Mouse (Mus musculus): ENCODE measurements around the gene Lrrc34. TPM values are rescaled to one million over a fixed set of nuclear protein-coding genes. Genes with fewer than 3 reads are reported as not detected.
A peak's percentile ranks its signal among the peaks of the same experiment; 100 is the strongest.

Lrrc34 gene
- polyA plus RNA-seq (2015; fragmentation: Nextera tagmentation; extraction: Ambion mirVana): 0.45 and 0.74 TPM in 2 replicates

GRCm38 (mm10) chr3:30647440-30648090 is at the start of gene Lrrc34:
Lrrc34 (minus strand) TSS chr3:30647869.
- DNase-seq (ENCODE audit: low spot score): no peak

DNA sequence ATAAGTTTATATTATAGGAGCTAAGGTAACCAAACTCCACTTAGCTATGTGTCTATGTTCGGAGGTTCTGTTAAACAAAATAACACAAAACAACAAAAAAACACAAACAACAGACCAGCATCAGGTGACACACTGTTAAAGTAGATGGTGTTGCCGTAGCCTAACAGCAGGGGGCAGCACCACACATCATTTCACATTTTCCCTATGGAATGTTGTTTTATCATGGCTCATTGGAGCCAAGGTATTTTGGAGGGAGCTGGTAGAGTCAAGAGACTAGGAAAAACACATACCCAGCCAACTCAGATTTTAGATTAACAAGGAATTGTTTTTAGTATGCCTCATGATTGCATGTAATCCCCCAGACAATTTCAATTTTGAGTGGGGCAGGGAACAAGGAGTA is 48.7 kb upstream of the Lrrc34 start:
- no peak for DNase-seq (ENCODE audit: low spot score)

DNA sequence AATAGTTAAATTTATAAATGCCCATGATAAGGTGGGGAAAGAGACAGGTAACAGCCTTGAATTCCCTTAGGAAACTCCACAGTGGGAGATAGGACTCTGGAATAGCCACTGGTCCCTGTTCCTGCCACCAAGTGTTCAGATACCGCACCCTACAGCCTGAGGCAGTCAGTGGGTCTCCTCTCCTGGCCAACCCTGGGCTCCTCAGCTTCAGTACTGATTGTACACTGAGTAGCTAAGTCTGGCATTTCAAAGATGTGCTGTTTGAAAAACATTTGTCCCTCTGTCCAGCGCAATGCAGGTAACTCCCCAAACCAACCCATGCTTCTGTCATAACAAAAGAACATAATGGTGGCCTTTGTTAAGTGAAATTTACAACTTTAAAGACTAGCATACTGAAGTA is 48.0 kb upstream of the Lrrc34 start:
- DNase-seq (ENCODE audit: low spot score): no peak

DNA sequence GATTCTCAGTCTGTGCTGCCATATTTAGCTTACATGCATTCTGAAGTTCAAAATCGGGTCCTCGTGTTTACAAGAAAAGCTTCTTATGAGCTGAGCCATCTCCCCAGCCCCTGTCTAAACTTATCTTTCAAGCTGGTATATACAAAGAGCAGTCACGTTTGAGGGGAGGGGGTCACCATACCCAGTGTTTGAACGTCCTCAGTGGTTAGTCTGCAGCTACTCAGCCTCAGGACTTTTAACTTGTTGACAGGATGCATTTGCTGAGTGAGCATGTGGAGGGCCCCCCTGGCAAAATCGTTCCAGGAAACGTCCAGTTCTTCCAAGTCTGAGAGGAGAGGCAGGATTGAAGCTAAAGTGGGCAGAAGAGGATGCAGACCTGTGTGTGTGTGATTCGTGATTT is 43.3 kb upstream of the Lrrc34 start:
- no peak for DNase-seq (ENCODE audit: low spot score)

- DNase-seq (ENCODE audit: low spot score): no peak
These were observed 39.5 kb upstream of the Lrrc34 start for GRCm38 (mm10) chr3:30687216-30687615.

GRCm38 (mm10) chr3:30683190-30683589 is 35.5 kb upstream of the Lrrc34 start:
- no peak for DNase-seq (ENCODE audit: low spot score)

DNA sequence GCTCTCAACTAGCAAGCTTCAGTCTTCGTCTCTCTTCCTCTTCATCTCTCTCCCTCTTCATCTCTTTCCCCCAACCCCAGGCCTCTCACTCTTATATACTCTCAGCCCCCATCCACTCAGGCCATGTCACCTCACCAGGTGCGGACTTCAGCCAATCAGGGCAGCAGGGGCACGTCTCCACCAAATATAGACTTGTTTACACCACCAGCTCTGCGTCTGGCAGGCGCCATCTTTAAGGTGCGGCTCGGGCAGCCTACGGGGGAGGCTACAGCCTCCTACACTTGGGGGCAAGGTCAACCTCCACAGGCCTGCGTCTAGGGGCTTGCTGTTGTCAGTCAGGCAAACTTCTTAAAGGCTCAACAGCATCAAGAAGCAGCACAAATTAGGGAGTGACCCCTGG is 10.8 kb upstream of the Lrrc34 start:
- no peak for DNase-seq (ENCODE audit: low spot score)

GRCm38 (mm10) chr3:30655937-30656336 is 8.3 kb upstream of the Lrrc34 start:
- DNase-seq (ENCODE audit: low spot score): no peak

DNA sequence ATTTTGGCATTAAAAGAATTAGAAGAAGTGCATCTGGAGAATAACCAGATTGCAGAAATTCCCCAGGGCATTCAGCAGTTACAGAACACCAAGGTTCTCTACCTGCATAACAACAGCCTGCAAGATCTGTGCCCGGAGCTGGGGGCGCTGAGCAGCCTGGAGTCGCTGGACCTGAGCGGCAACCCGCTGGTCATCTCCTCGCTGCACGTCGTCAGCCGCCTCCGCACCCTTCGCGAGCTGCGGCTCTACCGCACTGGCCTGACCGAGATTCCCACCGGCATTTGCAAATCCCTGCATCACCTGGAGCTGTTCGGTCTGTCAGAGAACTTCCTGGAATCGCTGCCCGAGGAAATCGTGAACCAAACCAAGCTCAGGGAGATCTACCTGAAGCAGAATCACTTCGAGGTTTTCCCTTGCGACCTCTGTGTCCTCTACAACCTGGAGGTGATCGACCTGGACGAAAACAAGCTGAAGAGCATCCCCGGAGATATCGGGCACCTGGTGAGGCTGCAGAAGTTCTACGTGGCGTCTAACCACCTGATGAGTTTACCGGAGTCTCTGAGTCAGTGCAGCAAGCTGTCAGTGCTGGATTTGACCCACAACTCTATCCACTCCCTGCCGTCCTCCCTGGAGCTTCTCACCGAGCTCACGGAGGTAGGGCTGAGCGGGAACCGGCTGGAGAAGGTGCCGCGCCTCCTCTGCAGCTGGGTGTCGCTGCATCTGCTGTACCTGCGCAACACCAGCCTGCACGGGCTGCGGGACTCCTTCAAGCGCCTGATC is 2.6 kb upstream of the Lrrc34 start:
- peak; percentile 3 for DNase-seq (ENCODE audit: low spot score)

- DNase-seq (ENCODE audit: low spot score): no peak
These were observed 797 bp upstream of the Lrrc34 start for GRCm38 (mm10) chr3:30648466-30648865.

DNA sequence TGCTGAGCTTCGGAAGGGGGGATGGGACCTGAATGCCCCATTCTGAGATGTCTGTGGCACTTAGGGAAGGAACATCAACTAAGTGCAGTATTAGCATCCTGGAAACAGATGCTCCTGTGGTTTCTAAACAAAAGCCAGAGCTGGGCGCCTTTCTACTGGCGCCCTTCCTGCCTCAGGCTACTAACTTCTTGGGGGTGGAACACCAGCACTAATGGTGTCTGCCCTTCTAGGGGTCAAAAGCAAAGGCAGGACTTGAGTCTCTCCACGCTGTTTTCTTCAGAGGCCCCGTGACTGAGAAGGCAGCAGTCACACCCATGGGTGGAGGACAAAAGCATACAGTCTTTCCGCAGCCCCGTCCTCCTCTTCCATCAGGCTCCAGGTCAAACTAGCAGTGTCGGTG is 908 bp downstream of the Lrrc34 start:
- DNase-seq (ENCODE audit: low spot score): no peak

DNA sequence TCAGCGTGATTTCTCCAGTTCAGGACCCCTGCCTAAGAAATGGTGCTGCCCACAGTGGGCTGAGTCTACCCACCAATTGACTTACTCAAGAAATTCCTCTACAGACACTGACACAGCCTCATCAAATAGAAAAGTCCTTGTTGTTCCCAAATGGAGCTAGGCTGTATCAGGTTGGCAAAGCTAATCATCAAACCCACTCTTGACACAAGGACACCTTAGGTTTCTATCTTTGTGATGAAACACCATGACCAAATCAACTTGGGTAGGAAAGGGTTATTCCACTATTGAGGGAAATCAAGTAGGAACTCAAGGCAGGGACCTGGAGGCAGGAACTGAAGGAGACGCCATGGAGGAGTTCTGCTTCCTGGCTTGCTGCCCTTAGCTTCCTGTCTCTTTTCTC is 3.5 kb downstream of the Lrrc34 start, which contains the start of gene Lrriq4:
TSS of gene Lrriq4 (plus strand) at position 301 of the 400 bp plus-strand sequence.
- no peak for DNase-seq (ENCODE audit: low spot score)

GRCm38 (mm10) chr3:30635629-30636028 is 12.0 kb downstream of the Lrrc34 start:
- DNase-seq (ENCODE audit: low spot score): no peak

GRCm38 (mm10) chr3:30633681-30634080 is 14.0 kb downstream of the Lrrc34 start:
- DNase-seq (ENCODE audit: low spot score): no peak

DNA sequence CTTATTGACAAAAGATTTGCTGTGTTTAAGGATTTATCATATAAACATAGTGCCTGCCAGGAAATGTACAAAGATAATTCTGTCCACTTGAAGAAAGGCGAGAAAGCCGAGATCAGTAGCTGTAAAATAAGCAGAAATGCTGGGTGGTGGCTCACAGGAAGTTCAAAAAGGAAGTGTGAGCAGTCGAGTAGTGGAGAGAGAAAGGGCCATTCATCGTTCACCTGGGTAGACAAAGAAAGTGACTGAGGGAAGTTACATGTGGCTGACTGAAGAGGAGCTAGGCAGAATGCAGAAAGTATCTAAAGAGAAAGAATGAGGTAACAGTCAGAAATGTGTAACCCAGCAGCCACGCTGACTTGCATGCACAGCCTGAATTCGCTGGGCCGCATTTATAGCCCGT is 27.5 kb downstream of the Lrrc34 start:
- no peak for DNase-seq (ENCODE audit: low spot score)

GRCm38 (mm10) chr3:30610930-30611329 is 36.7 kb downstream of the Lrrc34 start:
- peak; percentile 74 for DNase-seq (ENCODE audit: low spot score)

DNA sequence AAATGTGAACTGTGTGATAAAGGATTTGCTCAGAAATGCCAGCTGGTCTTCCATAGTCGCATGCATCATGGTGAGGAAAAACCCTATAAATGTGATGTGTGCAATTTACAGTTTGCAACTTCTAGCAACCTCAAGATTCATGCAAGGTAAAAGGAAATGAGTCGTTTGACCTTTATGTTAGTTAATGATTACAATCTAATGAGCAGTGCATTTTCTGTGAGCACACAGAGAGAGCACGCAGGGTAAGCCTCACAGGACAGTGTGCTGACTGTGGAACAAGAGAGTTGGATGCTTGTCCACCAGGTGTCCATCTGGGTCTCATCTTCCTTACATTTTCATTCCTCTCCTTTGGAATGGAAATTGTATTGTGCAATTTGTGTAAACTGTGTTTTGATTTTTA is 38.7 kb downstream of the Lrrc34 start:
- no peak for DNase-seq (ENCODE audit: low spot score)

DNA sequence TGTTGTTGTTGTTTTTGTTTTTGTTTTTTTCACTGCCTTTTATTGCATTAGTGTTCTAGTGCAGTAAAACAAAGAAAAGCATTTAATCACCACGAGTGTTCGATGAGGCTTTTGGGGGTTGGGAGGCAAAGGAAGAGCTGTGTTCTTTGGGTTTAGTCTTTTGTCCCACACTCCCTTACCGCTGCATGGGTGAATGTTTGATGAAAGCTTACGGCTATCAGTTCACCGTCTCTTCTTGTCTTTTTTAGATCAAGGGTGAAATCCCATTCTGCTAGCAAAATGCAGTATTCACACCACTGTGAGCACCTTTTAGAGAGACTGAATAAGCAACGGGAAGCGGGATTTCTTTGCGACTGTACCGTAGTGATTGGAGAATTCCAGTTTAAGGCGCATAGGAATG is 44.4 kb downstream of the Lrrc34 start:
- DNase-seq (ENCODE audit: low spot score): no peak

DNA sequence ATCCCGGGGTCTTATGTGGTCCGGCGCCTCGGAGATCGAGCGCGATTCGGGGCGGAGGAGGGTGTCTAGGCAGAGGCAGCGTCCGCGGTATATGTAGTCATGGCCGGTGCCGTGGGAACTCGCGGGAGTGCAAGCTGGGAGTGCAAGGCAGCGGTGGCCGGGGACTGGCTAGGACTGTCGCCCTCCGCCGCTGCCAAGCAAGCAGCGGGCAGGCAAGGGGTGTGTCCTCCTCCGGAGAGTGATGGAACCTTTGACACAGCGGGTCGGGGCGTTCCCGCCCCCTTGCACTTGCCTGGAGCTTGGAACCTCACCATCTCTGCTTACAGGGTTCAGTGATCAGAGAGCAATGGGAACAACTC is 45.0 kb downstream of the Lrrc34 start:
- no peak for DNase-seq (ENCODE audit: low spot score)

DNA sequence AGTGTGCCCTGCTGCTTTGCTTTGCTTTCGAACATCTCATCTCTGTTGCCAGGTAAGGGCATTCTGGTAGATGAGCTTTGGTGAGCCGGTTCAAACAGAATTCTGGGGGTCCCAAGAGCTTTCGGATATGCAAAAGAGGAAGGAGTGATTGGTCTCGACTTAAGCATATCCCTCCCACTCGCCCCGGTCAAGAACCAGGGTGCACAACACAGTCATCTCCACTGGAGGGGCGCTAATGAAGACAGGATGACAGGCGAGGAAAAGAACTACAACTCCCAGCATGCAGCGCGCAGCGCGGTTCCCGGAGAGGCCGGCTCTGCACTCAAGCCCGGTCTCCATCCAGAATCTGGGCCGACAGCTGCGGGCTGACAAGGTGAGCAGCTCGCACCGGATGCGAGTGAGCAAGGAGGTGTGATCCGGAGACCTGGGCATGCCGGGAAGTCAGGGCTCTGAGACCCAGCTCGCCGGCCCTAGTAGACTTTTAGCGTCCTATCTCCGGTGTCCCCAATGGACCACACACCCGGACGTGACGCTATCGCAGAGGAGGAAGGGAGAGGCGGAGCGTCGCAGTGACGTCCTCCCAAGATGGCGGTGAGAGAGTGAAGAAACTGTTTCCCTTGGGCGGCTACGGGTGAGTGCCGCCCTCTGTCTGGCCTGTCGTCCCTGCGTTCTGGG is 45.5 kb downstream of the Lrrc34 start, which contains the start of gene Mynn:
TSS of gene Mynn (plus strand) at position 1 of the 675 bp plus-strand sequence.
- DNase-seq (ENCODE audit: low spot score): peak; percentile 97

DNA sequence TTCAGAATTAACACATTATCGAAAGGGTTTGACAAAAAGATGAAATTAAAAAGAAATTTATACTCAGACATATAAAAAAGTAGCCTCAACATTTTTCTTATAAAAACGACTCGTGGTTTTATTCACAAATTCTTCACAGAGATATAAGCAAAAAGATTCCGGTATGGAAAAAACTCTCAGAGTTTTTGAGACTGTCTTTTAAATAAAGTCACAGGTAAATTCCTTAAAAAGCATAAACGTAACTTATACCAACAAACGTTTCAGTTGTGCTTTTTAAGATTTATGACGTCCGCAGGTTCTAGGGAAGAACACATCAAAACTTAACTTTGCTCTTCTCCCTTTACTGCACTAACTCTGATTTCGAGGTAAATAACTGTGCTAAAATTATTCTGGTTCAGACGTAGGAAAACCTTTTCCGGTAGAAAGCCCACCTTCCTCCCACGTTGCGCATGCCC is 46.0 kb downstream of the Lrrc34 start:
- no peak for DNase-seq (ENCODE audit: low spot score)

GRCm38 (mm10) chr3:30601175-30601574 is 46.5 kb downstream of the Lrrc34 start:
- peak; percentile 93 for DNase-seq (ENCODE audit: low spot score)

All from thymus, postnatal 0 days (tissue).